Mouse (Mus musculus) megakaryocyte, adult 5-6 weeks (primary cell): ENCODE results near the gene Hivep2. TPM values are rescaled to one million over a fixed set of nuclear protein-coding genes. Genes with fewer than 3 reads are reported as not detected.

Experiments used
- ATAC-seq: 2 replicates; pipeline ENCODE4 v1.8.0; 2016; ENCODE audit warnings: mild to moderate bottlenecking, inconsistent platforms; ENCODE audit not compliant: poor library complexity, severe bottlenecking
- total RNA-seq, 2 experiments: library from RNA; stranded (forward) in 1 of 2; stranded (reverse) in 1 of 2; fragments of 153-499, 151-499 nt in 1 of 2; fragments of 221-1000, 200-1000 nt in 1 of 2; gene quantifications; 2 replicates each; pipeline versions ENCODE4 v1.2.3 to v1.2.4; 2015 to 2017

Hivep2 gene
- total RNA-seq, 2 experiments from 2014 or later, result 2.0 to 5.2 TPM

GRCm38 (mm10) chr10:13971268-13971667 lies 5.4 kb downstream of the Hivep2 start:
- ATAC-seq, result no peak

GRCm38 (mm10) chr10:13973563-13974179 lies 7.8 kb downstream of the Hivep2 start:
- ATAC-seq, result no peak

GRCm38 (mm10) chr10:13974472-13974871 lies 8.6 kb downstream of the Hivep2 start:
- no peak for ATAC-seq

DNA sequence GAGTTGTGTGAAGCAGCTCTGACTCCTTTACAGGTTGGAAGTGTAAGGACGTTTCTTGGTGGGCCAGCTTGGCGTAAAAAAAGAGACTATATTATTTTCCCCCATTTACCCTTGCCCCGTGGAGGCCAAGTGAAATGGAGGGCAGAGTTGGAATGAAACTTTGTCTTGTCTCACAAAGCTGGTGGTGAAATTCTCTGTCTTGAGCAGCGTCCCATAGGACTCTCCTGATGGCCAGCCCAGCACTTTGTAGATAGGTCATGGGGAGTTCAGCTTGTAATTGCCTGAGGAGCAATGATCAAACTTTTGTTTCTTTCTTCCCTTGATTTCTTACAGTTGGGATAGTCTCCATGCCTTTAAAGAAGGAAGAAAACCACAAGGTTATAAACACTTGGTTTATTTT lies 10.0 kb downstream of the Hivep2 start:
- ATAC-seq, result no peak

DNA sequence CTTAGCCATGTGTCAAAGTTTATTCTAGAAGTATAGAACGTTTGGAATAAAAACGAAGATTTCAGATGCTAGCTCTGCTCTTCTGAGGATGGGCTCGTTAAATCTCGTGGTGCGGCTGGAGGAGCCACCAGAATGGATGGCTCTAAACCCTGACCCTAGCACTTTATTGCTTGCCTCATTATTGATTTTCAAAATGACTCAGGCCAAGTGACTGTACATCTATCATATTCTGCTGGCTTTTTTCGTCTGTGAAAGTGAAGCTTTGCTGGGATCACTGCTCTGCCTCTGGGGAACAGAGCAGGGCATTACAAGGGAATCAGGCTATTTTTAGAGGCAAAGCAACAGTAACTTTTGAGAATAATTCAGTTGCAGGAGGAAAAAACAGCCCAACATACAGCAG lies 10.4 kb downstream of the Hivep2 start:
- ATAC-seq, result no peak

DNA sequence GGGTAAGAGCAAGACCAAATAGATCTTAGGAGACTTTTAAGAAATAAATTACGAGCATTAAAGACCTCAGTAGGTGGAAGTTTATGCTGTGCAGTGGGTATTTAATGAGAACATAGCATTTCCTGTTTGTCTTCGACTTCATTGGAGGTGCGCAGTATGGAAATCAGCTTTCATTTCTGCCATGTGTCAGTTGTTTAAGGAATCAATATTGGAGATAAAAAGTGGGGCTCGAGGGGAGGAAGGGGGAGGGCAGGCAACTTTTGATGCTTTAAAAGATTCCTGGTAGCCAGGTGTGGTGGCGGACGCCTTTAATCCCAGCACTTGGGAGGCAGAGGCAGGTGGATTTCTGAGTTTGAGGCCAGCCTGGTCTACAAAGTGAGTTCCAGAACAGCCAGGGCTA lies 16.4 kb downstream of the Hivep2 start:
- no peak for ATAC-seq

- ATAC-seq, result peak; percentile 93
Observed at GRCm38 (mm10) chr10:13982769-13983381, 17.0 kb downstream of the Hivep2 start.

DNA sequence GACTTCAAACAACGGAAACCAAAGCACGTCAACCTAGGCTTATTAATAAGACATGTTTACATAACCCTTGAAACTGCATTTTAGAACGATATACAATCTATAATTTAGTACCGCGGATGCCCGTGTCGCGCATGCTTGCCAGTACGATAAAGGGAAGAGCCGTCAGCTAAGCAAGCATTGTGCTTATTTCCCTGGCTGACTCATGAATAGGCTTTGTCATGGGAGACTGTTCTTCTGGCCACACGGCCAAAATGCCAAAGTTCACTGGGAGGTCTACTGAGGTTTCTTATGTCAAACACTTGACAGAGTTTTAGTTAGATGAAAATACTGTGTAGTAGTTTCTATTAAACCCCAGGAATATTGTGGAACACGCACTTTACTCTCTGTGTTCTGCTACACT lies 17.8 kb downstream of the Hivep2 start:
- ATAC-seq, result peak; percentile 39

DNA sequence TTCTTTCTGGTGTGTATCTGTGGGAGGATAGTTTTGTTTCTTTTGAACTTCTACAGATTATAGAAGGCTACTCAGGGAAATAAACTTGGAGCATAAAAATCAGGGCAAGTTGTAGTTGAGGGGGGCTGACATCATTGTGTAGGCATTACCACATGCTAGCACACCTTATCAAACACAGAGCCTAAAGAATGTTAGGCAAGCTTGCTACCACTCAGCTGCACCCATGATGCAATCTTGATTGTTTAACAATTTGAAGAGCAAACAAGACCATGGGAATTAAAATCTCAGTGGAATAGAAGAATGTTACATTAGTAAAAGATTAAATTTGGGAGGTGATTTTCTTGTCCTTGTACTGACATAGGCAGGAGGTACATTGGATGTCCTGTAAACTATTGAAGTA lies 18.4 kb downstream of the Hivep2 start:
- ATAC-seq, result no peak

GRCm38 (mm10) chr10:13986539-13986938 lies 20.7 kb downstream of the Hivep2 start:
- no peak for ATAC-seq

DNA sequence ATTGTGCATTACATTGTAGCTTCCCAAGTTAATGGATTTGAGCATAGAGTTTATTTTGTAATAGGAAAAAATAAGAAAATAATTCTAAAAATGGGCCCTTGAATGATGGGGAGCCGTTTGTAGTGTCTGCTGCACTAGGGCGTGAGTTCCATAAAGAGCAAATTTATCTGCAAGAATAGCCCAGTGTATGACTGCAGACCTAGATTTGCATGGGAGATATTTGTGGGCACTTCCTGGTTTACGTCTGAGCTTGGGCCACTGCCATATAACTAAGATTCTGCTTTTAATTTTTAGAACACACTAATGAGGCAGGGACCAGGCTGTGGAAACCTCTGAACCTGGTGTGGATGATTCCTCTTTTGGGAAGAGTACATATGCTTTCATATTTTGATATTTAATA lies 21.5 kb downstream of the Hivep2 start:
- no peak for ATAC-seq

DNA sequence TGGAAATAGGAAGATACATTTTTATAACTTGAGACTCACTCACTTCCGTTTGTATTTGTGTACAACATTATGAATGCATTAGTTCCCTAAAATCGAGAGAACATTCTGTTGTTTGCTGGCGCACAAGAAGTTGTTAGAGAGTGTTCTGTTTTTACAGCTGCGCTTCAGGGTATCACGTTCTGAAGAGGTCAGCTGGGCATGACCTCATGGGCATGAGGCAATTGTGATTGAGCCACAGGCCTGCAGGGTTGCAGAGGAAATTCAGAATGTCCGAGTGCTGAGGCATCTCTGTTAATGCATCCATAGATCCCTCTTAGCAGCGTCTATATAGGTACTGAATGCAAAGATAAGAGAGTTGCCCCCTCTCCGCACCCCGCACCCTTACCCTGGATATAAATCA lies 22.4 kb downstream of the Hivep2 start:
- ATAC-seq, result peak; percentile 75

GRCm38 (mm10) chr10:13988757-13989156 lies 22.9 kb downstream of the Hivep2 start:
- no peak for ATAC-seq

GRCm38 (mm10) chr10:13990842-13991241 lies 25.0 kb downstream of the Hivep2 start:
- no peak for ATAC-seq

GRCm38 (mm10) chr10:13993411-13993810 lies 27.5 kb downstream of the Hivep2 start:
- ATAC-seq, result peak; percentile 62

DNA sequence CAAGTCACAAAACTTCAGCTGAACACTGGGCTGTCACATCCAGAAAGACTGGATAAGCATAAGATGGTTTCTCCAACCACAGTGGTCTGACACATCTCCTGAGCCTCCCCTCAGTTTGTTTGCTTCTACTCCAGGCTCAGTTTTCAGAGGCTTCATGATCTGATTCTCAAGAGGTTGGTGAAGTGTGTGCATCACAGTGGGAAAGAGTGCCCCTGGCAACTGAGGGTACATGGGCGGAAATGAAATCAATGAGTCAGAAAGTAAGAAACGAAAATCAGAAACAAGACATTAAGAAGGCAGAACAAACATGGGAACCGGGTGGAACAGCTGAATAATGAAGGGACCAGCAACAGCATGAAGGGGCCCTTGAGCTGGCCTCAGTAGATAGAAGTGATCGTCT lies 31.5 kb downstream of the Hivep2 start:
- no peak for ATAC-seq

DNA sequence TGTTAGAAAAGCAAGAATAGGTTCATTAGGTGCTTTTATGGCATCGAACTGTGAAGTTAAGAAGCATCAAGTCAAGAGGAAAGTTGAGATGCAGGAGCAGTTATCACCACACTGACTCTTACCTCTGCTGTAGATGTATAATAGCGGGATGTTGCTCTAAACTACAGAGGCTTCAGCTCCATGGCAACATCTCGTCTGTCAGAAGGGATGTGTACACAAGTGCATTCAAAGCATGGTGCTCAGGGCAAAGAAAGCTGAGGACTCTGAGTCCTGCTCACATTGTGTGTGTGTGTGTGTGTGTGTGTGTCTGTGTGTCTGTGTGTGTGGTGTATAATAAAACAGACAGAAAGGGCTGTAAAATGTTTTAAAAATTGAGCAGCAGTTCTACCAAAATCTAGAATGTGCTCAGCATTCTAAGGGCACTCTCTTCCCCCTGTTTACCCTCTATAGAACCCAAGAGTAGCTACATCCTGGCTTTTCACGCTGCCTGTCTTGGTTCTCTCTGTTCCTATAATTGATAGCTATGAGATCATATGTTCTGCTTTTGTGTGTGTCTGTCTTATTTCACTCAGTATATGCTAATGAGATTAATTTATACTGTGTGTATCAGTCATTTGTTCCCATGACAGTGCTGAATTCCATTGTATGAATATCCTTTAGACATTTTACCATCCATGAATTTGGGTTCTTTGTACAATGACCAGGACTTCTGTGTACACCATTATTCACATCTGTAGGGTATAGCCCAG lies 39.1 kb downstream of the Hivep2 start:
- ATAC-seq, result no peak

GRCm38 (mm10) chr10:14009721-14010120 lies 43.8 kb downstream of the Hivep2 start:
- no peak for ATAC-seq

GRCm38 (mm10) chr10:14016287-14016970 lies 50.6 kb downstream of the Hivep2 start:
- ATAC-seq, result no peak

DNA sequence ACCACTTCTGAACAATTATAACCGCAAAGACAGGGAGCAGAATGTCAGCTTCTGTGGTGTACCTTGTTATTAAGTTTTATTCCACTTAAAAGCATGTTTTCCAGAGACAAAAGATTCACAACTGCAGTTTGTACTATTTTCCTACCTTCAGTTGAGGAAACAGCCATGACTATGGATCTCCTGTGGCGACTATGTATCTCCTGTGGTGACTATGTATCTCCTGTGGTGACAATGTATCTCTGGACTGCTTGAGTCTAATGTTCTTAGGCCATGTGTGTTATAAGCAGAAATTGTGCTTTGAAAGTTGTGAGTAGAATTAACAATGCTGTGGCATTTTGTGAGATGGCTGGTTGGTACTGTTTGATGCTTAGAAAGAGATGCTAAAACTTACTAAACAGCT lies 51.5 kb downstream of the Hivep2 start:
- ATAC-seq, result no peak

- no peak for ATAC-seq
Observed at GRCm38 (mm10) chr10:14017822-14018364, 52.0 kb downstream of the Hivep2 start.
